Mouse (Mus musculus): ENCODE results near the gene Eomes. TPM values are rescaled to one million over a fixed set of nuclear protein-coding genes. Genes with fewer than 3 reads are reported as not detected.

The Eomes gene
- polyA plus RNA-seq, 1 experiment from 2014 or later = not detected

GRCm38 (mm10) chr9:118480292-118480690, 2.3 kb downstream of the Eomes start:
- H3K4me3 ChIP-seq (ENCODE audit: low read depth, low read length) = no peak overlapping the region

GRCm38 (mm10) chr9:118482210-118482609, 4.2 kb downstream of the Eomes start:
- ATAC-seq (ENCODE audit: insufficient read depth, low FRiP score, low TSS enrichment) = no peak
- H3K4me3 ChIP-seq (ENCODE audit: low read depth, low read length) = no peak overlapping the region
- H3K27ac ChIP-seq (ENCODE audit: low read depth, low read length) = no peak overlapping the region
- 76% methylated on average over 10 of the region's 10 CpGs for WGBS
- H3K27me3 ChIP-seq (ENCODE audit: control insufficient read depth, insufficient read depth, low read length) = peaks cover 96% of the 10 kb centered on the region
- peaks cover 14% of the 10 kb centered on the region for H3K4me1 ChIP-seq (ENCODE audit: control insufficient read depth, insufficient read depth, low read length)
- no peak overlapping the region for H3K4me2 ChIP-seq (ENCODE audit: low read depth)
- no peak overlapping the region for H3K9ac ChIP-seq (ENCODE audit: low read length)
- H3K9me3 ChIP-seq (ENCODE audit: control insufficient read depth, low read length) = no peaks in the 10 kb centered on the region
- H3K36me3 ChIP-seq (ENCODE audit: control insufficient read depth, insufficient read depth, low read length) = no peaks in the 10 kb centered on the region
- no peak for DNase-seq (ENCODE audit: low spot score)

More at GRCm38 (mm10) chr9:118480292-118480690, 2.3 kb downstream of the Eomes start:
- Histone ChIP-seq H3K27ac (ENCODE audit: low read depth, low read length) (no peak overlapping the region), H3K4me1 (ENCODE audit: control insufficient read depth, insufficient read depth, low read length) (peaks cover 20% of the 10 kb centered on the region), H3K9me3 (ENCODE audit: control insufficient read depth, low read length) (no peaks in the 10 kb centered on the region), H3K9ac (ENCODE audit: low read length) (no peak overlapping the region), H3K4me2 (ENCODE audit: low read depth) (no peak overlapping the region), H3K36me3 (ENCODE audit: control insufficient read depth, insufficient read depth, low read length) (no peaks in the 10 kb centered on the region), H3K27me3 (ENCODE audit: control insufficient read depth, insufficient read depth, low read length) (peaks cover 96% of the 10 kb centered on the region)
- WGBS = 1% methylated on average over 14 of the region's 14 CpGs
- DNase-seq (ENCODE audit: low spot score) = no peak
- ATAC-seq (ENCODE audit: insufficient read depth, low FRiP score, low TSS enrichment) = no peak

- Histone ChIP-seq H3K27ac (ENCODE audit: low read depth, low read length) (no peak overlapping the region), H3K27me3 (ENCODE audit: control insufficient read depth, insufficient read depth, low read length) (peaks cover 78% of the 10 kb centered on the region), H3K4me2 (ENCODE audit: low read depth) (no peak overlapping the region), H3K36me3 (ENCODE audit: control insufficient read depth, insufficient read depth, low read length) (no peaks in the 10 kb centered on the region), H3K4me1 (ENCODE audit: control insufficient read depth, insufficient read depth, low read length) (peaks cover 3% of the 10 kb centered on the region; the same call in 1 of the 2 replicates), H3K9ac (ENCODE audit: low read length) (no peak overlapping the region), H3K4me3 (ENCODE audit: low read depth, low read length) (no peak overlapping the region), H3K9me3 (ENCODE audit: control insufficient read depth, low read length) (no peaks in the 10 kb centered on the region)
- ATAC-seq (ENCODE audit: insufficient read depth, low FRiP score, low TSS enrichment) = no peak
- DNase-seq (ENCODE audit: low spot score) = peak; percentile 38
- WGBS = 1% methylated on average over 32 of the region's 32 CpGs
Observed at GRCm38 (mm10) chr9:118486361-118487095, 8.5 kb downstream of the Eomes start.

GRCm38 (mm10) chr9:118487096-118487395, 9.0 kb downstream of the Eomes start:
- no peak overlapping the region for H3K4me2 ChIP-seq (ENCODE audit: low read depth)
- H3K27me3 ChIP-seq (ENCODE audit: control insufficient read depth, insufficient read depth, low read length) = peaks cover 72% of the 10 kb centered on the region
- 0% methylated on average over 9 of the region's 9 CpGs for WGBS
- peaks cover 3% of the 10 kb centered on the region; the same call in 1 of the 2 replicates for H3K4me1 ChIP-seq (ENCODE audit: control insufficient read depth, insufficient read depth, low read length)
- ATAC-seq (ENCODE audit: insufficient read depth, low FRiP score, low TSS enrichment) = no peak
- H3K36me3 ChIP-seq (ENCODE audit: control insufficient read depth, insufficient read depth, low read length) = no peaks in the 10 kb centered on the region
- no peak overlapping the region for H3K27ac ChIP-seq (ENCODE audit: low read depth, low read length)
- no peak overlapping the region for H3K9ac ChIP-seq (ENCODE audit: low read length)
- no peaks in the 10 kb centered on the region for H3K9me3 ChIP-seq (ENCODE audit: control insufficient read depth, low read length)
- H3K4me3 ChIP-seq (ENCODE audit: low read depth, low read length) = no peak overlapping the region
- DNase-seq (ENCODE audit: low spot score) = no peak

- Histone ChIP-seq H3K4me2 (ENCODE audit: low read depth) (0 out of 2 replicates have a peak overlapping the region, but pooled peaks have one; percentile 5), H3K9me3 (ENCODE audit: control insufficient read depth, low read length) (no peaks in the 10 kb centered on the region), H3K4me1 (ENCODE audit: control insufficient read depth, insufficient read depth, low read length) (peaks cover 3% of the 10 kb centered on the region; the same call in 1 of the 2 replicates), H3K4me3 (ENCODE audit: low read depth, low read length) (peak overlapping the region; percentile 20; the same call in 1 of the 2 replicates), H3K36me3 (ENCODE audit: control insufficient read depth, insufficient read depth, low read length) (no peaks in the 10 kb centered on the region), H3K9ac (ENCODE audit: low read length) (no peak overlapping the region), H3K27ac (ENCODE audit: low read depth, low read length) (no peak overlapping the region), H3K27me3 (ENCODE audit: control insufficient read depth, insufficient read depth, low read length) (peaks cover 67% of the 10 kb centered on the region)
- 0% methylated on average over 22 of the region's 22 CpGs for WGBS
- peak; percentile 46 for DNase-seq (ENCODE audit: low spot score)
- no peak for ATAC-seq (ENCODE audit: insufficient read depth, low FRiP score, low TSS enrichment)
Observed at GRCm38 (mm10) chr9:118487636-118488035, 9.6 kb downstream of the Eomes start.

- H3K9me3 ChIP-seq (ENCODE audit: control insufficient read depth, low read length) = no peaks in the 10 kb centered on the region
- WGBS = under 1% methylated on average over 28 of the region's 28 CpGs
- H3K4me2 ChIP-seq (ENCODE audit: low read depth) = peak overlapping the region; percentile 20
- H3K36me3 ChIP-seq (ENCODE audit: control insufficient read depth, insufficient read depth, low read length) = no peaks in the 10 kb centered on the region
- peaks cover 3% of the 10 kb centered on the region; the same call in 1 of the 2 replicates for H3K4me1 ChIP-seq (ENCODE audit: control insufficient read depth, insufficient read depth, low read length)
- H3K27me3 ChIP-seq (ENCODE audit: control insufficient read depth, insufficient read depth, low read length) = peaks cover 62% of the 10 kb centered on the region
- H3K9ac ChIP-seq (ENCODE audit: low read length) = no peak overlapping the region
- H3K27ac ChIP-seq (ENCODE audit: low read depth, low read length) = no peak overlapping the region
- ATAC-seq (ENCODE audit: insufficient read depth, low FRiP score, low TSS enrichment) (no peak), DNase-seq (ENCODE audit: low spot score) (peak; percentile 64)
- peak overlapping the region; percentile 20; the same call in 1 of the 2 replicates for H3K4me3 ChIP-seq (ENCODE audit: low read depth, low read length)
Observed at GRCm38 (mm10) chr9:118488138-118488895, 10.3 kb downstream of the Eomes start.

- no peak overlapping the region for H3K9ac ChIP-seq (ENCODE audit: low read length)
- peak overlapping the region; percentile 39 for H3K4me2 ChIP-seq (ENCODE audit: low read depth)
- WGBS = under 1% methylated on average over 20 of the region's 20 CpGs
- H3K36me3 ChIP-seq (ENCODE audit: control insufficient read depth, insufficient read depth, low read length) = no peaks in the 10 kb centered on the region
- ATAC-seq (ENCODE audit: insufficient read depth, low FRiP score, low TSS enrichment) = peak; percentile 10; the same call in 1 of the 2 replicates
- H3K9me3 ChIP-seq (ENCODE audit: control insufficient read depth, low read length) = no peaks in the 10 kb centered on the region
- H3K27me3 ChIP-seq (ENCODE audit: control insufficient read depth, insufficient read depth, low read length) = peaks cover 56% of the 10 kb centered on the region
- no peak overlapping the region for H3K27ac ChIP-seq (ENCODE audit: low read depth, low read length)
- DNase-seq (ENCODE audit: low spot score) = peak; percentile 39
- peaks cover 3% of the 10 kb centered on the region; the same call in 1 of the 2 replicates for H3K4me1 ChIP-seq (ENCODE audit: control insufficient read depth, insufficient read depth, low read length)
- H3K4me3 ChIP-seq (ENCODE audit: low read depth, low read length) = peak overlapping the region; percentile 20; the same call in 1 of the 2 replicates
Observed at GRCm38 (mm10) chr9:118488896-118489578, 11.0 kb downstream of the Eomes start.

- Histone ChIP-seq H3K36me3 (ENCODE audit: control insufficient read depth, insufficient read depth, low read length) (no peaks in the 10 kb centered on the region), H3K9me3 (ENCODE audit: control insufficient read depth, low read length) (no peaks in the 10 kb centered on the region), H3K9ac (ENCODE audit: low read length) (no peak overlapping the region), H3K4me3 (ENCODE audit: low read depth, low read length) (0 out of 2 replicates have a peak overlapping the region, but pooled peaks have one; percentile 12), H3K4me2 (ENCODE audit: low read depth) (peak overlapping the region; percentile 29), H3K27me3 (ENCODE audit: control insufficient read depth, insufficient read depth, low read length) (peaks cover 51% of the 10 kb centered on the region), H3K27ac (ENCODE audit: low read depth, low read length) (no peak overlapping the region), H3K4me1 (ENCODE audit: control insufficient read depth, insufficient read depth, low read length) (peaks cover 3% of the 10 kb centered on the region; the same call in 1 of the 2 replicates)
- DNase-seq (ENCODE audit: low spot score) = peak; percentile 88
- ATAC-seq (ENCODE audit: insufficient read depth, low FRiP score, low TSS enrichment) = peak; percentile 84
- 1% methylated on average over 16 of the region's 16 CpGs for WGBS
Observed at GRCm38 (mm10) chr9:118489579-118490019, 11.6 kb downstream of the Eomes start.

Measured in neural tube, embryonic 11.5 days (tissue).